19 mouse cellular contexts compared by ENCODE assay signal in the genomic region with DNA sequence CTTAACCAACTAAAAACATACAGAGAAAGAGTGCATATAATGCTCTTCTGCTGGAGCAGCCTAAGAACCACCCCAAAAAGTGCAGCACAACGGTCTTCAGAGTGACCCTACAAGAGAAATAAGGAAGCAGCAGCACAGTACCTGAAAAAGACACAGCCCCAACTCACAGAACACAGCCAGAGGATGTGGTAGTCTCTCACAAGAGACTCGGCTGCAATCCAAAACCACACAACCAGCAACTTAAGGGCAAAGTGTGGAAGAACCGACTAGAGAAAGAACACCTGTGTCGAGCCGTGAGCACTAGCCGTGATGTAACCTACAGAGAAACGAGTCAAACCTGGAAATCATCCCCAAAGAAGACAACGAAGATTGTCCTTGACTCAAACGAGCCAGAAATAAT. TPM values are rescaled to one million over a fixed set of nuclear protein-coding genes. Genes with fewer than 3 reads are reported as not detected.
DNase-seq lines count a peak whose midpoint lies in the region; ATAC-seq and TF ChIP-seq lines count a peak whose summit lies in the region.
"Had no signal": no experiment of that assay in that cellular context is flagged by ENCODE, and none has a peak within 500 bp of the region (broad histone marks: within the 10 kb centered on the region; RNA-seq: fewer than 3 reads in every experiment).

No protein-coding gene starts in this region.

- 94% methylated on average over 9 of the region's 9 CpGs for WGBS in midbrain, embryonic 11.5 days
- WGBS in midbrain, embryonic 14.5 days: 94% methylated on average over 9 of the region's 9 CpGs
- WGBS in lung, postnatal 0 days: 85% methylated on average over 9 of the region's 9 CpGs
- WGBS in forebrain, embryonic 11.5 days: 96% methylated on average over 9 of the region's 9 CpGs
- 90% methylated on average over 9 of the region's 9 CpGs for WGBS in forebrain, embryonic 16.5 days

- H3K4me1 ChIP-seq in midbrain, embryonic 11.5 days (ENCODE audit: control insufficient read depth, insufficient read depth, low read length): no peaks in the 10 kb centered on the region
- no peaks in the 10 kb centered on the region for H3K4me1 ChIP-seq in midbrain, embryonic 14.5 days (ENCODE audit: control insufficient read depth, insufficient read depth, low read length)
- no peaks in the 10 kb centered on the region for H3K4me1 ChIP-seq in lung, postnatal 0 days (ENCODE audit: insufficient read depth, low read depth, low read length)
- H3K4me1 ChIP-seq in forebrain, embryonic 11.5 days (replicated peaks; ENCODE audit: control insufficient read depth, insufficient read depth, low read length): no peaks in the 10 kb centered on the region
- peaks cover 4% of the 10 kb centered on the region; the same call in 1 of the 2 replicates for H3K4me1 ChIP-seq in forebrain, embryonic 16.5 days (replicated peaks; ENCODE audit: control insufficient read depth, insufficient read depth, low read length)
- H3K4me1 ChIP-seq: embryonic facial prominence, embryonic 10.5 days; lung, embryonic 15.5 days; stomach, embryonic 15.5 days had no signal

- H3K4me3 ChIP-seq in midbrain, embryonic 11.5 days (ENCODE audit: low read depth, low read length): no peak overlapping the region
- no peak overlapping the region for H3K4me3 ChIP-seq in midbrain, embryonic 14.5 days (replicated peaks; ENCODE audit: low read depth, low read length)
- no peak overlapping the region for H3K4me3 ChIP-seq in lung, postnatal 0 days (ENCODE audit: low read depth, low read length)
- no peak overlapping the region for H3K4me3 ChIP-seq in forebrain, embryonic 11.5 days (ENCODE audit: low read depth, low read length)
- H3K4me3 ChIP-seq in forebrain, embryonic 16.5 days (replicated peaks; ENCODE audit: low read length): no peak overlapping the region
- H3K4me3 ChIP-seq: embryonic facial prominence, embryonic 10.5 days; forebrain, embryonic 15.5 days; layer of hippocampus, adult 2 months; liver, embryonic 12.5 days; lung, embryonic 15.5 days; stomach, embryonic 15.5 days had no signal

- H3K9me3 ChIP-seq in midbrain, embryonic 11.5 days (ENCODE audit: control insufficient read depth, low read length): no peaks in the 10 kb centered on the region
- H3K9me3 ChIP-seq in midbrain, embryonic 14.5 days (ENCODE audit: control insufficient read depth, low read length): no peaks in the 10 kb centered on the region
- no peaks in the 10 kb centered on the region for H3K9me3 ChIP-seq in lung, postnatal 0 days (ENCODE audit: low read length)
- no peaks in the 10 kb centered on the region for H3K9me3 ChIP-seq in forebrain, embryonic 11.5 days (ENCODE audit: control insufficient read depth, low read length)
- no peaks in the 10 kb centered on the region for H3K9me3 ChIP-seq in forebrain, embryonic 16.5 days (ENCODE audit: control insufficient read depth, low read length)
- H3K9me3 ChIP-seq: embryonic facial prominence, embryonic 10.5 days; forebrain, embryonic 15.5 days; G1E; liver, embryonic 12.5 days; lung, embryonic 15.5 days; stomach, embryonic 15.5 days had no signal

- no peaks in the 10 kb centered on the region for H3K27me3 ChIP-seq in midbrain, embryonic 11.5 days (ENCODE audit: control insufficient read depth, insufficient read depth, low read length)
- H3K27me3 ChIP-seq in midbrain, embryonic 14.5 days (ENCODE audit: control insufficient read depth, insufficient read depth, low read length): no peaks in the 10 kb centered on the region
- no peaks in the 10 kb centered on the region for H3K27me3 ChIP-seq in lung, postnatal 0 days (replicated peaks; ENCODE audit: insufficient read depth, low read length)
- no peaks in the 10 kb centered on the region for H3K27me3 ChIP-seq in forebrain, embryonic 11.5 days (ENCODE audit: control insufficient read depth, insufficient read depth, low read length)
- no peaks in the 10 kb centered on the region for H3K27me3 ChIP-seq in forebrain, embryonic 16.5 days (replicated peaks; ENCODE audit: control insufficient read depth, insufficient read depth, low read length)
- H3K27me3 ChIP-seq: forebrain, embryonic 15.5 days; liver, embryonic 12.5 days; lung, embryonic 15.5 days; stomach, embryonic 15.5 days had no signal

- H3K36me3 ChIP-seq in midbrain, embryonic 11.5 days (ENCODE audit: control insufficient read depth, insufficient read depth, low read length): no peaks in the 10 kb centered on the region
- no peaks in the 10 kb centered on the region for H3K36me3 ChIP-seq in midbrain, embryonic 14.5 days (ENCODE audit: control insufficient read depth, insufficient read depth, low read length)
- no peaks in the 10 kb centered on the region for H3K36me3 ChIP-seq in lung, postnatal 0 days (ENCODE audit: insufficient read depth, low read length)
- no peaks in the 10 kb centered on the region for H3K36me3 ChIP-seq in forebrain, embryonic 11.5 days (ENCODE audit: control insufficient read depth, insufficient read depth, low read length)
- no peaks in the 10 kb centered on the region for H3K36me3 ChIP-seq in forebrain, embryonic 16.5 days (ENCODE audit: control insufficient read depth, insufficient read depth)
- H3K36me3 ChIP-seq: forebrain, embryonic 15.5 days; stomach, embryonic 15.5 days had no signal

- H3K4me2 ChIP-seq in midbrain, embryonic 11.5 days: no peak overlapping the region
- H3K4me2 ChIP-seq in midbrain, embryonic 14.5 days (ENCODE audit: low read length): no peak overlapping the region
- H3K4me2 ChIP-seq in lung, postnatal 0 days (replicated peaks; ENCODE audit: low read depth, low read length): no peak overlapping the region
- no peak overlapping the region for H3K4me2 ChIP-seq in forebrain, embryonic 11.5 days (ENCODE audit: low read depth, low read length, severe bottlenecking)
- no peak overlapping the region for H3K4me2 ChIP-seq in forebrain, embryonic 16.5 days (ENCODE audit: low read length)
- H3K4me2 ChIP-seq: forebrain, embryonic 15.5 days; liver, embryonic 12.5 days; lung, embryonic 15.5 days; stomach, embryonic 15.5 days had no signal

- peak; percentile 35 for DNase-seq in midbrain, embryonic 11.5 days (ENCODE audit: low spot score, missing footprints)
- no peak for DNase-seq in midbrain, embryonic 14.5 days
- peak; percentile 60 to 75 for DNase-seq in thymus, postnatal 36 days
- no peak for DNase-seq in lung, postnatal 0 days (ENCODE audit: low spot score)
- DNase-seq in forebrain, embryonic 11.5 days (ENCODE audit: low spot score): no peak
- DNase-seq: cerebellum, postnatal 25 days; left cerebral cortex, postnatal 4 days; right cerebral cortex, adult 18-20 months had no signal

- no peak overlapping the region for H3K9ac ChIP-seq in midbrain, embryonic 11.5 days (ENCODE audit: low read length)
- H3K9ac ChIP-seq in midbrain, embryonic 14.5 days (replicated peaks; ENCODE audit: low read length): no peak overlapping the region
- no peak overlapping the region for H3K9ac ChIP-seq in lung, postnatal 0 days (replicated peaks; ENCODE audit: low read depth)
- H3K9ac ChIP-seq in forebrain, embryonic 11.5 days (ENCODE audit: low read length): no peak overlapping the region
- no peak overlapping the region for H3K9ac ChIP-seq in forebrain, embryonic 16.5 days (replicated peaks; ENCODE audit: low read depth, low read length)
- H3K9ac ChIP-seq: forebrain, embryonic 15.5 days; liver, embryonic 12.5 days; lung, embryonic 15.5 days; stomach, embryonic 15.5 days had no signal

- H3K27ac ChIP-seq in midbrain, embryonic 11.5 days (ENCODE audit: low read depth, low read length): no peak overlapping the region
- H3K27ac ChIP-seq in midbrain, embryonic 14.5 days (replicated peaks; ENCODE audit: low read depth, low read length): no peak overlapping the region
- no peak overlapping the region for H3K27ac ChIP-seq in lung, postnatal 0 days (ENCODE audit: low read length)
- no peak overlapping the region for H3K27ac ChIP-seq in forebrain, embryonic 11.5 days (ENCODE audit: low read depth, low read length)
- no peak overlapping the region for H3K27ac ChIP-seq in forebrain, embryonic 16.5 days (ENCODE audit: low read length)
- H3K27ac ChIP-seq: embryonic facial prominence, embryonic 10.5 days; forebrain, embryonic 15.5 days; layer of hippocampus, adult 2 months; liver, embryonic 12.5 days; lung, embryonic 15.5 days; stomach, embryonic 15.5 days had no signal

- no peak for ATAC-seq in midbrain, embryonic 11.5 days (ENCODE audit: low FRiP score)
- no peak for ATAC-seq in midbrain, embryonic 14.5 days (ENCODE audit: low FRiP score, low TSS enrichment)
- peak; percentile 57 to 72 for ATAC-seq in hematopoietic stem cell, adult 5-6 weeks (replicated peaks in 1 of 2; ENCODE audit: insufficient read depth in 1 of 2, low FRiP score in 2 of 2, low TSS enrichment in 1 of 2, low read depth in 1 of 2, poor library complexity in 2 of 2, severe bottlenecking in 2 of 2)
- 0 out of 2 replicates have a peak, but pooled peaks have one; percentile 33 for ATAC-seq in neutrophil, adult 5-6 weeks (ENCODE audit: extremely low read depth, insufficient number of reproducible peaks, low FRiP score, poor library complexity, severe bottlenecking)
- no peak for ATAC-seq in lung, postnatal 0 days
- ATAC-seq in forebrain, embryonic 11.5 days (replicated peaks; ENCODE audit: low FRiP score): no peak
- no peak for ATAC-seq in forebrain, embryonic 16.5 days
- ATAC-seq: forebrain, embryonic 15.5 days; intestine, embryonic 16.5 days; liver, embryonic 12.5 days had no signal

- no peak for TF ChIP-seq EP300 in lung, postnatal 0 days (IDR thresholded peaks at IDR 0.05)

- no peak for TF ChIP-seq CTCF in lung, postnatal 0 days (IDR thresholded peaks at IDR 0.05)

RNA-seq across cellular contexts. Expression of a gene that starts 20.3 kb away (rescaled TPM):
- polyA plus RNA-seq in midbrain, embryonic 11.5 days (2014; fragmentation: Nextera tagmentation; extraction: Ambion mirVana): 77.6 and 89.9 TPM in 2 replicates
- polyA plus RNA-seq in midbrain, embryonic 14.5 days (2014; fragmentation: Nextera tagmentation; extraction: Ambion mirVana): 114 and 116 TPM in 2 replicates
- 140 and 141 TPM in 2 replicates for total RNA-seq in hematopoietic stem cell, adult 5-6 weeks (2017)
- 99.7 TPM in 2 replicates for total RNA-seq in neutrophil, adult 5-6 weeks (2017)
- polyA plus RNA-seq in lung, postnatal 0 days (2015; fragmentation: Nextera tagmentation; extraction: Ambion mirVana): 57.2 and 60.9 TPM in 2 replicates
- 70.9 and 86.4 TPM in 2 replicates for polyA plus RNA-seq in forebrain, embryonic 11.5 days (2014; fragmentation: Nextera tagmentation; extraction: Ambion mirVana)
- 79.1 and 85.8 TPM in 2 replicates for polyA plus RNA-seq in forebrain, embryonic 16.5 days (2015; fragmentation: Nextera tagmentation; extraction: Ambion mirVana)

Comparison
In these comparisons a context has a peak if more than half of its experiments do, and no peak if none do; other contexts are left out.
1. DNase-seq: peak in midbrain, embryonic 11.5 days (single experiment) and thymus, postnatal 36 days (2 of 2); none in midbrain, embryonic 14.5 days (single experiment), lung, postnatal 0 days (single experiment) and forebrain, embryonic 11.5 days (single experiment).
2. ATAC-seq: peak in hematopoietic stem cell, adult 5-6 weeks (2 of 2) and neutrophil, adult 5-6 weeks (single experiment); none in midbrain, embryonic 11.5 days (single experiment), midbrain, embryonic 14.5 days (single experiment), lung, postnatal 0 days (single experiment), forebrain, embryonic 11.5 days (single experiment) and forebrain, embryonic 16.5 days (single experiment).